Mouse (Mus musculus) lung, postnatal 10 days (tissue): ENCODE data around the gene Pramel4.
"Not testable (repeated sequence)": the region's sequence is repeated elsewhere in the genome, so short reads cannot be mapped to it uniquely, and the experiment has no call there.

ENCODE experiments used
- DNase-seq: peaks from one replicate; pipeline ENCODE4 v3.0.0; 2021

Gene Pramel4

DNA sequence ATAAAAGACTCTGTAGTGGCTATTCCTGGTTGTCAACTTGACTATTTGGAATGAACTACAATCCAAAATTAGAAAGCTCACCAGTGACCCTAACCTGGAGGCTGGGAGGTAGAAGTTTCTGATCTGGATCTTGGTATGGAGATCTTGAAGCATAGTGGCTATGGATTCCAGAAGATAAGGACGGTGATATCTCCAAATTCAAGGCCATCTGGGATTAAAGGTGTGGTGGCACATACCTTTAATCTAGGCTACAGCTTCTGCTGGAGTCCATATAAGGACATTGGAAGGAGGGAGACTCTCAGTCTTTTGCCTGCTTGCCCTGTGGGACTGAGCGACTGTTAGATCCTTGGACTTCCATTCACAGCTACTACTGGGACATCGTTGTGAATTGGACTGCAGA is at the start of gene Pramel4:
Pramel4 (plus strand) TSS at position 301 of the 400 bp plus-strand sequence.
- not testable (repeated sequence) for DNase-seq

- not testable (repeated sequence) for DNase-seq
Observed at GRCm38 (mm10) chr4:144106174-144106573, 47.2 kb downstream of the Pramel4 start, which contains the start of gene Gm13102. Gene Gm13102, plus strand, starts transcription at chr4:144106474.
